Mouse (Mus musculus) stomach, embryonic 16.5 days (tissue): ENCODE data around the gene Clba1. TPM values are rescaled to one million over a fixed set of nuclear protein-coding genes. Genes with fewer than 3 reads are reported as not detected.

Source experiments
- ATAC-seq: fragments of 200-750 bp; cut with Nextera tagmentation; 2 replicates; pipeline ENCODE4 v1.8.0; 2017; ENCODE audit warnings: moderate number of reproducible peaks, moderate TSS enrichment; ENCODE audit not compliant: insufficient read depth, low FRiP score
- H3K27ac ChIP-seq: fragments of 300-500 bp; sonication (generic); 2 replicates; pipeline ENCODE4 v1.5.1; 2014; ENCODE audit warnings: low read length
- H3K27me3 ChIP-seq: fragments of 300-500 bp; sonication (generic); 2 replicates; pipeline ENCODE4 v1.6.1; 2014; ENCODE audit warnings: low read length, control low read depth, mixed read lengths; ENCODE audit not compliant: control insufficient read depth, insufficient read depth
- H3K36me3 ChIP-seq: fragments of 300-500 bp; sonication (generic); 2 replicates; pipeline ENCODE4 v1.6.1; 2014; ENCODE audit warnings: low read length; ENCODE audit not compliant: control insufficient read depth, insufficient read depth
- H3K4me1 ChIP-seq: fragments of 300-500 bp; sonication (generic); 2 replicates; pipeline ENCODE4 v1.6.1; 2014; ENCODE audit warnings: low read length, control low read depth, mixed read lengths; ENCODE audit not compliant: control insufficient read depth, insufficient read depth
- H3K4me2 ChIP-seq: fragments of 300-500 bp; sonication (generic); 2 replicates; pipeline ENCODE4 v1.6.1; 2014; ENCODE audit warnings: low read depth, low read length, mixed read lengths
- H3K4me3 ChIP-seq: fragments of 300-500 bp; sonication (generic); replicated peaks from 2 replicates; pipeline ENCODE4 v1.5.1; 2014; ENCODE audit warnings: mild to moderate bottlenecking, low read length
- H3K9ac ChIP-seq: fragments of 300-500 bp; sonication (generic); 2 replicates; pipeline ENCODE4 v1.6.1; 2014; ENCODE audit warnings: low read length
- H3K9me3 ChIP-seq: fragments of 300-500 bp; sonication (generic); replicated peaks from 2 replicates; pipeline ENCODE4 v1.6.1; 2016; ENCODE audit warnings: low read length, control low read depth; ENCODE audit not compliant: control insufficient read depth
- WGBS: fragments of 180-500 bp; shearing (Covaris S2); extraction: QIAGEN DNeasy Blood & Tissue Kit; methylation state at CpG from one replicate; pipeline ENCODE4 v1.1.7; 2014; 5-methylcytosine and 5-hydroxymethylcytosine counted together
- polyA plus RNA-seq: library from polyadenylated mRNA; unstranded; fragments of >200 nt; fragmentation: Nextera tagmentation; extraction: Ambion mirVana; gene quantifications from 2 replicates; pipeline ENCODE4 v1.2.1, GENCODE M21; 2015

Clba1 gene
- polyA plus RNA-seq, 1 experiment from 2014 or later = 5.8 TPM

DNA sequence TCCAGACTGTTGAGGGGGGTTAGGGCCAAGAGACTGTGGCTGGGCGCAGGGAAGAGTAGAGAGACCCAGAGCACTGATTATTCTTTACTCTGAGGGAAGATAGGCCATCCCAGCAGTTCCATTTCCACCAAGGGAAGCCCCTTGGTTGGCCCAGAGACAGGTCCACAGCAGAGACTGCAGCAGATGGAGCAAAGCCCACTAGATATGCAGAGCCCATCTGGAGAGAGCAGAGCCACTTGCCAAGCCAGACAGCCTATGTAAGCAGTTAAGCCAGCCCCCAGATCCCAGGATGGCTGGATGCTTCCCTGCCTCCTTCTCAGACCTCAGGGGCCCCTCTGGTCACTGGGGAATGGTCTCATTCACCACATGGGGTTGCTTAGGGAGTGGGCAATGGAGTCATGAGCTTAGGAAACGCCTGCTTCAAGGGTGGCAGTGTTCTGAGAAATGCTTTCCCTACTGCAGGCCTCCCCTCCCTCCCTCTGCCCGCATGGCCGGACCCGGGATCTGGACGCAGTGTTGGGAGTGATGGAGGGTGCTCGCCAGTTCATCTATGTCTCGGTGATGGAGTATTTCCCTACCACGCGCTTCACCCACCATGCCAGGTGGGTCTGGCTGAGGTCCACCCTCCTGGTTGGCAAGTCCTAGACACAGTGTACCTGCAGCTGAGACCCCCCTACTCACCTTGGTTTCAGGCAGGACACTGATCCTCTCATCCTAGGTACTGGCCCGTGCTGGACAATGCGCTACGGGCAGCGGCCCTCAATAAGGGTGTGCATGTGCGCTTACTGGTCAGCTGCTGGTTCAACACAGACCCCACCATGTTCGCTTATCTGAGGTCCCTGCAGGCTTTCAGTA is 41.5 kb upstream of the Clba1 start:
- Histone ChIP-seq H3K36me3 (no peaks in the 10 kb centered on the region), H3K9ac (no peak overlapping the region), H3K4me2 (no peak overlapping the region), H3K27me3 (no peaks in the 10 kb centered on the region), H3K9me3 (no peaks in the 10 kb centered on the region), H3K27ac (no peak overlapping the region), H3K4me1 (no peaks in the 10 kb centered on the region), H3K4me3 (no peak overlapping the region)
- no peak for ATAC-seq
- 89% methylated on average over 16 of the region's 16 CpGs for WGBS

DNA sequence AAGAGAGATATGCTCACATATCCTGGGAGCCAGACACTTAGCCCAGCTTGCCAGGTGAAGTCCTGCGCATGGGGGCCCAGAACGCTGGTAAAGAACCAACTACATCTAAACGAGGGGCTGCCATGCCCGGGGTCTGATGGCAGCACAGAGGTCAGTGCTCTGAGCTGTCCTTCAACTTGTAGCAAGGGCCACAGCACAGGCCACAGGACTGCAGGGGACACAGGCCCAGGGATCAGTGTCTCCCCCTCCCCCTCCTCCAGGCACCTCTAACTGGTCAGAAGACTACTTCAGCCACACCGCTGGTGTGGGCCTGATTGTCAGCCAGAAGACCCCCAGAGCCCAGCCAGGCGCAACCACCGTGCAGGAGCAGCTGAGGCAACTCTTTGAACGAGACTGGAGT is 40.6 kb upstream of the Clba1 start:
- Histone ChIP-seq H3K36me3 (no peaks in the 10 kb centered on the region), H3K4me3 (no peak overlapping the region), H3K4me1 (no peaks in the 10 kb centered on the region), H3K4me2 (no peak overlapping the region), H3K9ac (no peak overlapping the region), H3K27ac (no peak overlapping the region), H3K9me3 (no peaks in the 10 kb centered on the region), H3K27me3 (no peaks in the 10 kb centered on the region)
- no peak for ATAC-seq
- 74% methylated on average over 8 of the region's 8 CpGs for WGBS

DNA sequence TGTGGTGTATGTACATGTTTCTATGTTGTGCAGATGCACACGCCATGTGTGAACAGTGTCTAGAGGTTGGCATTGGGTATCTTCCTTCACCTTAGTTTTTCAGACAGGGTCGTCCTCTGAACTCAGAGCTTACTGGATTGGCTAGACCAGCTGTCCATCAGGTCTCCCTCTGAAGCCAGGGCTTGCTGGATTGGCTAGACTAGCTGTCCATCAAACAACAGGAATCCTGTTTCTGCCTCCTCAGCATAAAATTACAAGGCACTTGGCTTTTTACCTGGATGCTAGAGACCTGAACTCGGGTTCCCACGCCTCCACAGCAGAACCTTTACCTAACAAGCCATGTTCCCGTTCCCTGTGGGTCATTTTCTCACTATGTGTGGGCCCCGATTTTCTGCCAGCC is 39.7 kb upstream of the Clba1 start:
- Histone ChIP-seq H3K27ac (no peak overlapping the region), H3K4me2 (no peak overlapping the region), H3K27me3 (no peaks in the 10 kb centered on the region), H3K36me3 (no peaks in the 10 kb centered on the region), H3K4me3 (no peak overlapping the region), H3K4me1 (no peaks in the 10 kb centered on the region), H3K9me3 (no peaks in the 10 kb centered on the region), H3K9ac (no peak overlapping the region)
- WGBS = 81% methylated on average over 6 of the region's 6 CpGs
- no peak for ATAC-seq

DNA sequence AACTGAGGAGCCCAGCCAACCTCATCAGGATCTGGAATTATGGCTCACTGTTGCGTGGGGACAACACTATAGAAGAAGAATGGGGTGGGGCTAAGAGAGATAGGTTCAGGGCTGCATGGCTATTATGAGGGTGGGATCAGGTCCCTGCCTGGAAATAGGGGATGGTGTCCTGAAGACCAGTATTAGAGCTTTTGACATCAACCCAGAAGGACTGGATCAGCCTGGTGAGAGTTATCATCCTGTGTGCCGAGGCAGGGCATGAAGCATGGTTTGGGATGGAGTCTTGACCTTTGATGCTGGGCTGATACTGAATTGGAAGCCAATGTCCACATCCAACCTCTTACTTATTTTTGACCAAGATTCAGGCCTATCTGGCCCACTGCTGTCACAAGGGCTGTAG is 39.0 kb upstream of the Clba1 start:
- H3K4me2 ChIP-seq = no peak overlapping the region
- 80% methylated on average over 2 of the region's 2 CpGs for WGBS
- no peaks in the 10 kb centered on the region for H3K4me1 ChIP-seq
- no peaks in the 10 kb centered on the region for H3K36me3 ChIP-seq
- no peak overlapping the region for H3K9ac ChIP-seq
- no peaks in the 10 kb centered on the region for H3K9me3 ChIP-seq
- H3K4me3 ChIP-seq = no peak overlapping the region
- no peak overlapping the region for H3K27ac ChIP-seq
- H3K27me3 ChIP-seq = no peaks in the 10 kb centered on the region
- ATAC-seq = no peak

DNA sequence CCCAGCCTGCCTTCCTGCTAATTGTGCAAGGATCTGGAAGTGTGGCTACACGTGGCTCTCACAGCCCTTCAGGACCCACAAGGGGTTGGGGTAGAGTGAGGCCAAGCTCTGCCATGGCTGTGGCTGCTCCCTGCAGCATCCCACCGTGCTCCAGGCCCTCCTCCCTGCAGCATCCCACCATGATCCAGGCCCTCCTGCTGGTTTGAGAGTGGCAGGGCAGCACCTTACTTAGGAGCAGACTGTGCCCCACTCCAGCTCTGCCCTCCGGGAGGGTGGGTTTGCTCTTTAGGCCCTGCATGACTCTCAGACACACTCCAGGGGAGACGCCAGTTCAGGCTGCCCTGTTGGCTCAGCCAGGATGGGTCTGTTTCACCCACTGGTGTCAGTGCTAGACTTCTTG is 38.3 kb upstream of the Clba1 start:
- no peak overlapping the region for H3K9ac ChIP-seq
- no peaks in the 10 kb centered on the region for H3K9me3 ChIP-seq
- 78% methylated on average over 4 of the region's 4 CpGs for WGBS
- H3K4me1 ChIP-seq = no peaks in the 10 kb centered on the region
- H3K36me3 ChIP-seq = no peaks in the 10 kb centered on the region
- no peak for ATAC-seq
- no peak overlapping the region for H3K4me2 ChIP-seq
- no peak overlapping the region for H3K27ac ChIP-seq
- no peak overlapping the region for H3K4me3 ChIP-seq
- no peaks in the 10 kb centered on the region for H3K27me3 ChIP-seq

DNA sequence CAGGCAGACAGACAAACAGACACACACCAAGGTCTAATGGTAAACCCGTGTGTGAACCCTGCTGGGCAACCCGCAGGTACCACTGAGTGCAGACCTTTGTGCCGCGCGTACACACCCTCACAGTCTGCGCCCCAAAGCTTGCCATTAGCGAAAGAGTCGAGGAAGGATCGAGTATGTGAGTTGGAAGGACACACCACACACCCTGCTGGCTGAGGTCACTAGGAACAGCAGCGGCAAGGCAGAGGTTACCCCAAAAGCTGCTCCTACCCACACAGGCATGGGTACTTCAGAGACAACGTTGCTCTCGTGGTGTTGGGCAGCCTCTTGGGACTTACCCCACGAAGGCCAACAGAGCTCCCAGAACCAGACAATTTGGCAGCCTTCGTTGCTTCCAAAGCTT is 36.4 kb upstream of the Clba1 start:
- no peaks in the 10 kb centered on the region for H3K27me3 ChIP-seq
- H3K4me1 ChIP-seq = no peaks in the 10 kb centered on the region
- no peak overlapping the region for H3K4me2 ChIP-seq
- H3K36me3 ChIP-seq = no peaks in the 10 kb centered on the region
- WGBS = 89% methylated on average over 14 of the region's 14 CpGs
- no peak overlapping the region for H3K27ac ChIP-seq
- ATAC-seq = no peak
- no peaks in the 10 kb centered on the region for H3K9me3 ChIP-seq
- no peak overlapping the region for H3K9ac ChIP-seq
- H3K4me3 ChIP-seq = no peak overlapping the region

DNA sequence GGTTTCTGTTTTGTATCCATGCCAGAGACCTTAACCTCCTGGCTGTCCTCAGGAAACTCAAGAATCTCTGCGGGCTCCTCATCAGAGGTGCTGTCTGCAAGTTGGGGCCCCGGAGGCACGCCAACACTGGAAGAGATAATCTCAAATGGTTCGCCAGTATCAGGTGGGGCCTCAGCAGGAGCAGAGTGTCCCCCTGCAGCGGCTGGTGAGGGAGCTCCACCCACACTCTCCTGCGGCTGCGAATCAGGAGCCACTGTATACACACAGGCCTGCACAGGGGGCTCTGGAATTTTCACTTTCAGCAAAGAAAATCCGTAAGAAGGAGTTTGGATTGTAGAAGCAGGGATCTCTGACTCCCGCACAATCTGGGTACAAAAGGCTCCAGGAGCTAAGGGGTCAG is 35.4 kb upstream of the Clba1 start:
- Histone ChIP-seq H3K9ac (no peak overlapping the region), H3K4me1 (no peaks in the 10 kb centered on the region), H3K4me2 (no peak overlapping the region), H3K27me3 (no peaks in the 10 kb centered on the region), H3K4me3 (no peak overlapping the region), H3K27ac (no peak overlapping the region), H3K9me3 (no peaks in the 10 kb centered on the region), H3K36me3 (no peaks in the 10 kb centered on the region)
- WGBS = 26% methylated on average over 9 of the region's 9 CpGs
- ATAC-seq = no peak

DNA sequence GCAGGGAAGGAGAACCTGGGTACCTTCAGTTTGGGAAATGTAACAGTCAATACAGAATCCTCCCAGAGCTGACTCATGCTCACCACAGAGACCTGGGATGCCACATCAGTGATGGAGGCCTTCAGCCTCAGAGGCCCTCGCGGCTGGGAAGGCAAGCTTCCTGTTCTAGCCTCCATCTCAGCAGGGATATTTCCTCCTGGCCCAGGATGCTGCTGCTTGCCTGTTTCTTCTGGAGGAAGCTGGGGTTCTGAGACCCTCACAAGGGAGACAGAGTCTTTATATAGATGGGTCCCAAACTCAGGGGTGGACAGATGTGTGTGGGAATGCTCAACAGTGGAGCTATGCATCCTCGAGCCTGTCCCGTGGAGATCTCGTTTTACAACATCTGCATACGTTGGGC is 34.7 kb upstream of the Clba1 start:
- Histone ChIP-seq H3K4me3 (no peak overlapping the region), H3K9ac (no peak overlapping the region), H3K27me3 (no peaks in the 10 kb centered on the region), H3K9me3 (no peaks in the 10 kb centered on the region), H3K27ac (no peak overlapping the region), H3K36me3 (no peaks in the 10 kb centered on the region), H3K4me2 (no peak overlapping the region), H3K4me1 (no peaks in the 10 kb centered on the region)
- ATAC-seq = no peak
- WGBS = 82% methylated on average over 6 of the region's 6 CpGs

DNA sequence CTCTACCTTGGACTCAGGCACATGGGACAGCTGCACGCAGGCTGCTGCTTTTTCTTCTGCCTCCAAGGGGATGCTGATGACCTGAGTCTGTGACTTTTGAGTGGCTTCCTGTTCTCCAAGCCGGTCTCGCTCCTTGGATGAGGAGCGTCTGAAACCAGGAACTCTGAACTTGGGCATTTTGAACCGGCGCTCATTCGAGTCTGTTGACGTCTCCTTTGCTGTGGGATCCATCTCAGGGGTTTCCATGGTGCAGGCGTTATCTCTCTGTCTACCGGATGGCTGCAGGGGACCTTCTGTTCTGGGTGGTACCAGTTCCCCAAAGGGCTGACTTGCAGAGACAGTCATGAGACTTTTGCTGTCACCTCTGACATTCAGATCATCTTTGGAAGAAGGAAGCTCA is 34.3 kb upstream of the Clba1 start:
- WGBS = 87% methylated on average over 10 of the region's 10 CpGs
- no peaks in the 10 kb centered on the region for H3K27me3 ChIP-seq
- no peaks in the 10 kb centered on the region for H3K36me3 ChIP-seq
- H3K9me3 ChIP-seq = no peaks in the 10 kb centered on the region
- ATAC-seq = no peak
- no peaks in the 10 kb centered on the region for H3K4me1 ChIP-seq
- H3K4me3 ChIP-seq = no peak overlapping the region
- H3K4me2 ChIP-seq = no peak overlapping the region
- H3K9ac ChIP-seq = no peak overlapping the region
- no peak overlapping the region for H3K27ac ChIP-seq
